11 mouse cellular contexts compared by ENCODE assay signal in genomic region chr11:5799621-5800490, GRCm38 (mm10). TPM values are rescaled to one million over a fixed set of nuclear protein-coding genes. Genes with fewer than 3 reads are reported as not detected.
DNase-seq lines count a peak whose midpoint lies in the region; ATAC-seq and TF ChIP-seq lines count a peak whose summit lies in the region.
"Had no signal": no experiment of that assay in that cellular context is flagged by ENCODE, and none has a peak within 500 bp of the region (broad histone marks: within the 10 kb centered on the region; RNA-seq: fewer than 3 reads in every experiment).

No protein-coding gene starts in this region.

- 0 out of 2 replicates have a peak, but pooled peaks have one; percentile 16 for TF ChIP-seq POLR2A in bone marrow, adult 2 months (IDR thresholded peaks at IDR 0.05; ENCODE audit: borderline replicate concordance, control insufficient read depth, low read depth, low read length)

- no peak overlapping the region for H3K4me2 ChIP-seq in heart, embryonic 12.5 days

- no peak for TF ChIP-seq CTCF in bone marrow, adult 2 months (IDR thresholded peaks at IDR 0.05; ENCODE audit: control insufficient read depth, insufficient read depth, low read length)

- no peak for DNase-seq in heart, adult 8-10 months (ENCODE audit: low spot score)
- DNase-seq in gastrocnemius, postnatal 10 days: peak; percentile 41
- DNase-seq in lung, postnatal 10 days: peak; percentile 73
- no peak for DNase-seq in limb, embryonic 10.5 days (ENCODE audit: low spot score)
- no peak for DNase-seq in Muller cell, postnatal 12 days (ENCODE audit: inconsistent ontology term)
- DNase-seq: cerebellum, adult 9-10 months had no signal

- peaks cover 67% of the 10 kb centered on the region for H3K36me3 ChIP-seq in heart, embryonic 12.5 days
- H3K36me3 ChIP-seq in limb, embryonic 10.5 days: peaks cover 70% of the 10 kb centered on the region

- WGBS in heart, embryonic 12.5 days: 69% methylated on average over 17 of the region's 17 CpGs
- WGBS in bone marrow, adult 2 months: 83% methylated on average over 17 of the region's 17 CpGs
- WGBS in limb, embryonic 10.5 days: 94% methylated on average over 17 of the region's 17 CpGs

- H3K4me1 ChIP-seq in heart, embryonic 12.5 days (replicated peaks): peaks cover 64% of the 10 kb centered on the region
- H3K4me1 ChIP-seq in bone marrow, adult 2 months (ENCODE audit: control insufficient read depth, insufficient read depth, low read length): no peaks in the 10 kb centered on the region
- H3K4me1 ChIP-seq in limb, embryonic 10.5 days: peaks cover 25% of the 10 kb centered on the region

- H3K27me3 ChIP-seq in heart, embryonic 12.5 days (replicated peaks): no peaks in the 10 kb centered on the region
- H3K27me3 ChIP-seq in limb, embryonic 10.5 days (ENCODE audit: low read depth, poor library complexity, severe bottlenecking): no peaks in the 10 kb centered on the region

- no peak overlapping the region for H3K27ac ChIP-seq in heart, embryonic 12.5 days (ENCODE audit: poor library complexity, severe bottlenecking)
- no peak overlapping the region for H3K27ac ChIP-seq in bone marrow, adult 2 months (ENCODE audit: control insufficient read depth, insufficient read depth, low read depth, low read length, poor library complexity)
- H3K27ac ChIP-seq in limb, embryonic 10.5 days: no peak overlapping the region
- H3K27ac ChIP-seq: kidney, postnatal 0 days; liver, embryonic 14.5 days had no signal

- no peaks in the 10 kb centered on the region for H3K9me3 ChIP-seq in heart, embryonic 12.5 days (replicated peaks)
- no peaks in the 10 kb centered on the region for H3K9me3 ChIP-seq in limb, embryonic 10.5 days (replicated peaks)

- no peak overlapping the region for H3K4me3 ChIP-seq in heart, embryonic 12.5 days
- H3K4me3 ChIP-seq in bone marrow, adult 2 months (replicated peaks; ENCODE audit: control insufficient read depth, low read depth, low read length): no peak overlapping the region
- H3K4me3 ChIP-seq in limb, embryonic 10.5 days: no peak overlapping the region
- H3K4me3 ChIP-seq: erythroblast, embryonic 14.5 days had no signal

- ATAC-seq in heart, embryonic 12.5 days (ENCODE audit: insufficient number of reproducible peaks, low FRiP score): no peak

- H3K9ac ChIP-seq in heart, embryonic 12.5 days: peak overlapping the region; percentile 46; the same call in 1 of the 2 replicates
- H3K9ac ChIP-seq: liver, embryonic 14.5 days had no signal

RNA-seq across cellular contexts. Expression of gene Pgam2, which starts 3.7 kb away (rescaled TPM):
- 738 and 761 TPM in 2 replicates for polyA plus RNA-seq in heart, embryonic 12.5 days (2016; fragmentation: Nextera tagmentation; extraction: Ambion mirVana)
- total RNA-seq in heart, adult 8-10 months (2022): 1,000 to 10,000 TPM in 2 of 4 experiments, 100 to 1,000 TPM in 2; 838 to 1,132 (median 977) TPM
- 3.9 and 8.6 TPM in 2 replicates for polyA plus RNA-seq in bone marrow, adult 2 months (2011; ENCODE audit: insufficient read depth, insufficient read length, low replicate concordance, missing spikeins)
- total RNA-seq in gastrocnemius, postnatal 10 days (2021): 1,000 to 10,000 TPM; 2,411 to 2,775 TPM
- polyA plus RNA-seq in limb, embryonic 10.5 days (2016; fragmentation: Nextera tagmentation; extraction: Ambion mirVana): 4.1 and 9.6 TPM in 2 replicates
- polyA plus RNA-seq: erythroblast, embryonic 14.5 days had no signal

RNA-seq across cellular contexts. Expression of gene Dbnl, which starts 11.6 kb away (rescaled TPM):
- polyA plus RNA-seq in heart, embryonic 12.5 days (2016; fragmentation: Nextera tagmentation; extraction: Ambion mirVana): 87.0 and 88.0 TPM in 2 replicates
- total RNA-seq in heart, adult 8-10 months (2022): 10 to 100 TPM; 26.4 to 33.1 (median 28.8) TPM
- 48.8 and 72.4 TPM in 2 replicates for polyA plus RNA-seq in bone marrow, adult 2 months (2011; ENCODE audit: insufficient read depth, insufficient read length, low replicate concordance, missing spikeins)
- 10 to 100 TPM; 23.6 to 27.1 TPM for total RNA-seq in gastrocnemius, postnatal 10 days (2021)
- polyA plus RNA-seq in limb, embryonic 10.5 days (2016; fragmentation: Nextera tagmentation; extraction: Ambion mirVana): 125 and 131 TPM in 2 replicates

RNA-seq across cellular contexts. Expression of gene Urgcp, which starts 37.7 kb away (rescaled TPM):
- 32.2 and 33.8 TPM in 2 replicates for polyA plus RNA-seq in heart, embryonic 12.5 days (2016; fragmentation: Nextera tagmentation; extraction: Ambion mirVana)
- 10 to 100 TPM; 57.3 to 69.8 (median 58.6) TPM for total RNA-seq in heart, adult 8-10 months (2022)
- polyA plus RNA-seq in bone marrow, adult 2 months (2011; ENCODE audit: insufficient read depth, insufficient read length, low replicate concordance, missing spikeins): 4.8 and 6.3 TPM in 2 replicates
- 10 to 100 TPM; 29.1 to 42.0 TPM for total RNA-seq in gastrocnemius, postnatal 10 days (2021)
- 15.4 and 20.3 TPM in 2 replicates for polyA plus RNA-seq in limb, embryonic 10.5 days (2016; fragmentation: Nextera tagmentation; extraction: Ambion mirVana)

RNA-seq across cellular contexts. Expression of gene Polm, which starts 38.0 kb away (rescaled TPM):
- polyA plus RNA-seq in heart, embryonic 12.5 days (2016; fragmentation: Nextera tagmentation; extraction: Ambion mirVana): 8.4 and 9.0 TPM in 2 replicates
- total RNA-seq in heart, adult 8-10 months (2022): 1 to 10 TPM; 1.8 to 3.3 (median 2.8) TPM
- polyA plus RNA-seq in bone marrow, adult 2 months (2011; ENCODE audit: insufficient read depth, insufficient read length, low replicate concordance, missing spikeins): 16.8 and 42.5 TPM in 2 replicates
- 1 to 10 TPM; 4.3 to 8.7 TPM for total RNA-seq in gastrocnemius, postnatal 10 days (2021)
- 7.1 and 10.3 TPM in 2 replicates for polyA plus RNA-seq in limb, embryonic 10.5 days (2016; fragmentation: Nextera tagmentation; extraction: Ambion mirVana)

Comparison
In these comparisons a context has a peak if more than half of its experiments do, and no peak if none do; other contexts are left out.
1. DNase-seq: peak in gastrocnemius, postnatal 10 days (single experiment) and lung, postnatal 10 days (single experiment); none in heart, adult 8-10 months (single experiment), limb, embryonic 10.5 days (single experiment) and Muller cell, postnatal 12 days (single experiment).
2. RNA of gene Pgam2, which starts 3.7 kb away (polyA plus RNA-seq): 738 to 761 TPM in heart, embryonic 12.5 days; 4.1 to 9.6 TPM in limb, embryonic 10.5 days and 3.9 to 8.6 TPM in bone marrow, adult 2 months; every median in the first group is over 10 times any median in the second.